Mouse (Mus musculus) forebrain, embryonic 13.5 days (tissue): ENCODE measurements around the gene Ms4a4a. TPM values are rescaled to one million over a fixed set of nuclear protein-coding genes. Genes with fewer than 3 reads are reported as not detected.

Experiments
- ATAC-seq: fragments of 200-750 bp; cut with Nextera tagmentation; 2 replicates; pipeline ENCODE4 v1.8.0; 2017
- H3K27ac ChIP-seq: fragments of 300-500 bp; sonication (generic); 2 replicates; pipeline ENCODE4 v1.5.1; 2015; ENCODE audit warnings: inconsistent platforms, mild to moderate bottlenecking, moderate library complexity
- H3K27me3 ChIP-seq: fragments of 300-500 bp; sonication (generic); 2 replicates; pipeline ENCODE4 v1.6.1; 2015; ENCODE audit warnings: mild to moderate bottlenecking, inconsistent platforms
- H3K36me3 ChIP-seq: fragments of 300-500 bp; sonication (generic); 2 replicates; pipeline ENCODE4 v1.6.1; 2015; ENCODE audit warnings: mild to moderate bottlenecking, inconsistent platforms; ENCODE audit not compliant: poor library complexity, severe bottlenecking
- H3K4me1 ChIP-seq: fragments of 300-500 bp; sonication (generic); 2 replicates; pipeline ENCODE4 v1.6.1; 2015; ENCODE audit warnings: inconsistent platforms
- H3K4me2 ChIP-seq: fragments of 300-500 bp; sonication (generic); 2 replicates; pipeline ENCODE4 v1.6.1; 2015; ENCODE audit warnings: inconsistent platforms, mild to moderate bottlenecking, moderate library complexity
- H3K4me3 ChIP-seq: fragments of 300-500 bp; sonication (generic); 2 replicates; pipeline ENCODE4 v1.5.1; 2015; ENCODE audit warnings: mild to moderate bottlenecking, inconsistent platforms
- H3K9ac ChIP-seq: fragments of 300-500 bp; sonication (generic); 2 replicates; pipeline ENCODE4 v1.6.1; 2015; ENCODE audit warnings: mild to moderate bottlenecking, inconsistent platforms
- H3K9me3 ChIP-seq: fragments of 300-500 bp; sonication (generic); replicated peaks from 2 replicates; pipeline ENCODE4 v1.6.1; 2016; ENCODE audit warnings: inconsistent platforms
- WGBS: fragments of 180-500 bp; shearing (Covaris S2); methylation state at CpG from one replicate; pipeline ENCODE4 v1.1.7; 2015; 5-methylcytosine and 5-hydroxymethylcytosine counted together
- polyA plus RNA-seq: library from polyadenylated mRNA; unstranded; fragments of >200 nt; fragmentation: Nextera tagmentation; extraction: Ambion mirVana; gene quantifications from 2 replicates; pipeline ENCODE4 v1.2.1, GENCODE M21; 2015

Ms4a4a gene
- polyA plus RNA-seq: 0.54 and 0.65 TPM in 2 replicates

- ATAC-seq: no peak
- Histone ChIP-seq H3K4me1 (no peaks in the 10 kb centered on the region), H3K9ac (no peak within 1 kb of the TSS), H3K36me3 (no peaks in the 10 kb centered on the region), H3K27ac (no peak within 1 kb of the TSS), H3K4me2 (no peak within 1 kb of the TSS), H3K4me3 (no peak within 1 kb of the TSS), H3K9me3 (no peaks in the 10 kb centered on the region), H3K27me3 (no peaks in the 10 kb centered on the region)
- WGBS: 80% methylated on average over 2 of the region's 2 CpGs
Observed at GRCm38 (mm10) chr19:11375273-11375672, at the start of gene Ms4a4a. TSS of gene Ms4a4a (plus strand) at chr19:11375523.

GRCm38 (mm10) chr19:11335932-11336331 is 39.4 kb upstream of the Ms4a4a start, which contains the start of gene Ms4a7:
TSS of gene Ms4a7 (minus strand) at chr19:11336146.
- 86% methylated on average over 6 of the region's 6 CpGs for WGBS
- no peak within 1 kb of the TSS for H3K27ac ChIP-seq
- H3K9ac ChIP-seq: no peak within 1 kb of the TSS
- H3K4me1 ChIP-seq: no peaks in the 10 kb centered on the region
- H3K27me3 ChIP-seq: no peaks in the 10 kb centered on the region
- no peaks in the 10 kb centered on the region; the same call in 1 of the 2 replicates for H3K9me3 ChIP-seq
- H3K4me2 ChIP-seq: no peak within 1 kb of the TSS
- H3K4me3 ChIP-seq: no peak within 1 kb of the TSS
- no peak for ATAC-seq
- H3K36me3 ChIP-seq: no peaks in the 10 kb centered on the region

- H3K4me1 ChIP-seq: no peaks in the 10 kb centered on the region
- H3K4me2 ChIP-seq: no peak overlapping the region
- H3K9me3 ChIP-seq: no peaks in the 10 kb centered on the region; the same call in 1 of the 2 replicates
- no peak overlapping the region for H3K4me3 ChIP-seq
- no peaks in the 10 kb centered on the region for H3K36me3 ChIP-seq
- no peak for ATAC-seq
- no peaks in the 10 kb centered on the region for H3K27me3 ChIP-seq
- H3K9ac ChIP-seq: no peak overlapping the region
- H3K27ac ChIP-seq: no peak overlapping the region
Observed at GRCm38 (mm10) chr19:11343147-11343546, 32.2 kb upstream of the Ms4a4a start.

DNA sequence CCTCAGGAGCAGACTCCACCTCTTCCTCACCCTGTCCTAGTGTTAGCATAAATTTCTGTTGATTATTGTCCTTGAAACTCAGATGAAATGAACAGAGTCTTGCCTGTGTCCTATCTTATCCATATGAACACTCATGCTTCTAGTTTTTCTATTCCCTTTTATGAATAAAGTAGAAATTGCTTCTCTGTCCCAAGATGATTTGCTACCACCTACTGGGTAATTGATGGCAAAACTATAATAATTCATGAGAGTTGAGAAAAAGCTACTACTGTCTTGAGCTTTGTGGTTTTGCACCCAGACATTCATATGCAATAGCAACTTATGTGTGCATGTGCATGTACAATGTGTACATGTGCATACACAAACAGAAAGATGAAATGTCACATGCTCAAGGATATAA is 31.3 kb upstream of the Ms4a4a start:
- no peak overlapping the region for H3K4me2 ChIP-seq
- H3K4me3 ChIP-seq: no peak overlapping the region
- H3K36me3 ChIP-seq: no peaks in the 10 kb centered on the region

DNA sequence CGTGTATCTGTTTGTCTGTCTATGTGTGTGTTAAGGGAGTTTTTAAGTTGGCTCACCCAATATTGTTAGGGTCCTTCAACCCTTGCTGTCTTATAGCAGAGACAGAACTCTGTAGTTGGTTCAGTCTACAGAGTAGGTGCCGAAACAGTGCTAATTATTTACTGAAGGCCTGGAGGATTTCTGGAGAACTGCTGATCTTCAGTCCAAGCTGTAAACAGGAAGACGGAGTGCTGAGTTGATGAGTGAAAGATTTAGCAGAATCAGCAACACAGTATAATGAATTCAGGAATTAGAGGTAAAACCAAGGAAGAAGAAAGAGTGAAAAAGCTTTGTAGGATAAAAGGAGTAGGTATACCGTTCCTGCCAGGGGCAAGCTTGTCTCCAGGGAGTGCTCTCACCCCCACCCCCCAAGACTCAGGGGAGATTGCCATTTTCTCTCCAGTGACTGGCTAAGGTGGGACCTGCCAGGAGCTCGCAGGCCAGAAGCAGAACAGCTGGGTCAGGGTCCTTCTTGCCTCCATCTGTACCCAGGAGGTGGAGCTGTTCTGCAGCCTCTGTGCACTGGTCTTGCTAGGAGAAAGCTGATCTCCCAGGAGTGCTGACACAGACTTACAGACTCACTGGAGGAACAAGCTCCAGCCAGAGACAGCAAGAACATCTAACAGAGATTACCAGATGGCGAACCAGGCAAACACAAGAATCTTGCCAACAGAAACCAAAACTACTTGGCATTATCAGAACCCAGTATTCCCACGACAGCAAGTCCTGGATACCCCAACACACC is 25.4 kb upstream of the Ms4a4a start:
- no peak overlapping the region for H3K4me3 ChIP-seq
- no peaks in the 10 kb centered on the region for H3K27me3 ChIP-seq
- WGBS: 68% methylated on average over 7 of the region's 7 CpGs
- H3K9me3 ChIP-seq: no peaks in the 10 kb centered on the region
- no peak overlapping the region for H3K9ac ChIP-seq
- ATAC-seq: no peak
- H3K27ac ChIP-seq: no peak overlapping the region
- no peaks in the 10 kb centered on the region for H3K4me1 ChIP-seq
- no peak overlapping the region for H3K4me2 ChIP-seq
- H3K36me3 ChIP-seq: no peaks in the 10 kb centered on the region

More for the DNA sequence above, 31.3 kb upstream of the Ms4a4a start:
- Histone ChIP-seq H3K9ac (no peak overlapping the region), H3K4me1 (no peaks in the 10 kb centered on the region), H3K27me3 (no peaks in the 10 kb centered on the region), H3K9me3 (no peaks in the 10 kb centered on the region; the same call in 1 of the 2 replicates), H3K27ac (no peak overlapping the region)
- no peak for ATAC-seq

DNA sequence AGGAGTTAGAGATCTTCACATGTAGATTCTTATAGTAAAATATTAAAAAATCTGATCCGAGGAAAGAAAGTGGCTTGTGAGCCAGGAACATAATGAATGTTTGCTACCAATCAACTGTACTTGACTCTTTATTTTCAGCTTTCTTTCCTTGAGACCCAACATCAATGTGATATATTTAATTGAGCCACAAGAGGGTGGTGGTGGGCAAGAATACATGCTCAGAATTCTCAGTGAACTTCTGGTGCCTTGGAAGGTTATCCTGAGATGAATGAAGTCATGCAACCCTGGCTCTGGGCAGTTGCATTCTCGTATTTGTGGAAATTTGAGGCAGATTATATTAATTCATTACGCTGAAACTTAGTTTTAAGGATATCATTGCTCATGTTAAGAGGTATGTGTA is 23.4 kb upstream of the Ms4a4a start:
- H3K27ac ChIP-seq: no peak overlapping the region
- no peaks in the 10 kb centered on the region for H3K27me3 ChIP-seq
- no peaks in the 10 kb centered on the region for H3K36me3 ChIP-seq
- H3K9ac ChIP-seq: no peak overlapping the region
- no peaks in the 10 kb centered on the region for H3K4me1 ChIP-seq
- no peak overlapping the region for H3K4me2 ChIP-seq
- 57% methylated on average over 3 of the region's 3 CpGs for WGBS
- ATAC-seq: no peak
- H3K4me3 ChIP-seq: no peak overlapping the region
- H3K9me3 ChIP-seq: no peaks in the 10 kb centered on the region

- Histone ChIP-seq H3K9me3 (no peaks in the 10 kb centered on the region), H3K4me2 (no peak overlapping the region), H3K27ac (no peak overlapping the region), H3K4me3 (no peak overlapping the region), H3K9ac (no peak overlapping the region), H3K4me1 (no peaks in the 10 kb centered on the region), H3K36me3 (no peaks in the 10 kb centered on the region), H3K27me3 (no peaks in the 10 kb centered on the region)
- 91% methylated on average over 7 of the region's 7 CpGs for WGBS
- no peak for ATAC-seq
Observed at GRCm38 (mm10) chr19:11355730-11356129, 19.6 kb upstream of the Ms4a4a start.

- no peaks in the 10 kb centered on the region for H3K9me3 ChIP-seq
- no peak overlapping the region for H3K27ac ChIP-seq
- H3K4me1 ChIP-seq: no peaks in the 10 kb centered on the region
- H3K4me2 ChIP-seq: no peak overlapping the region
- WGBS: 74% methylated on average over 3 of the region's 3 CpGs
- no peak overlapping the region for H3K4me3 ChIP-seq
- no peak for ATAC-seq
- H3K9ac ChIP-seq: no peak overlapping the region
- H3K27me3 ChIP-seq: no peaks in the 10 kb centered on the region
- H3K36me3 ChIP-seq: no peaks in the 10 kb centered on the region
Observed at GRCm38 (mm10) chr19:11360106-11360505, 15.2 kb upstream of the Ms4a4a start.

GRCm38 (mm10) chr19:11362002-11362401 is 13.3 kb upstream of the Ms4a4a start:
- no peak overlapping the region for H3K9ac ChIP-seq
- no peak overlapping the region for H3K4me2 ChIP-seq
- ATAC-seq: no peak
- H3K4me3 ChIP-seq: no peak overlapping the region
- no peaks in the 10 kb centered on the region for H3K4me1 ChIP-seq
- H3K27me3 ChIP-seq: no peaks in the 10 kb centered on the region
- H3K36me3 ChIP-seq: no peaks in the 10 kb centered on the region
- no peak overlapping the region for H3K27ac ChIP-seq
- no peaks in the 10 kb centered on the region for H3K9me3 ChIP-seq

DNA sequence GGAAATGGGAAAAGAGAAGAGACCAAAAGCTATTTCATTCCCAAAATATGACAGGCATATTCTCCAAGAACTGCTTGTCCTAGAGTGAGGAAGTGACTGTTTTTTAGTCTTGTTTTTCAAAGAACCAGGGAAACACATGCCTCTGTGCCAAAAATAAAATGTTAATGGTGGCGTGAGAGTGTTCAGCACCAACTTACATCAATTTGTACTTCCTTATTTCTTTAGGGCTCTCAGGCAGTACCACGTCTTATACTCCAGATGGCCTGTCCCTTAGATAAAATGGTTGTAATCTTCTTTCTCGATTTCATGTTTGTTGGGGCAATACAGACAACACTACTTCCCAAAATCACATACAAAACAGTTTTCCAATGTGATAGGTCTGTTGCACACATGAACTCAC is 7.0 kb upstream of the Ms4a4a start:
- no peak for ATAC-seq
- WGBS: 85% methylated on average over 3 of the region's 3 CpGs
- no peak overlapping the region for H3K4me3 ChIP-seq
- H3K4me1 ChIP-seq: no peaks in the 10 kb centered on the region
- H3K36me3 ChIP-seq: no peaks in the 10 kb centered on the region
- H3K27ac ChIP-seq: no peak overlapping the region
- no peaks in the 10 kb centered on the region for H3K27me3 ChIP-seq
- H3K9me3 ChIP-seq: no peaks in the 10 kb centered on the region
- no peak overlapping the region for H3K9ac ChIP-seq
- no peak overlapping the region for H3K4me2 ChIP-seq

GRCm38 (mm10) chr19:11371181-11371580 is 4.1 kb upstream of the Ms4a4a start:
- Histone ChIP-seq H3K4me3 (no peak overlapping the region), H3K9ac (no peak overlapping the region), H3K27me3 (no peaks in the 10 kb centered on the region), H3K27ac (no peak overlapping the region), H3K9me3 (no peaks in the 10 kb centered on the region), H3K36me3 (no peaks in the 10 kb centered on the region), H3K4me2 (no peak overlapping the region), H3K4me1 (no peaks in the 10 kb centered on the region)
- ATAC-seq: no peak

DNA sequence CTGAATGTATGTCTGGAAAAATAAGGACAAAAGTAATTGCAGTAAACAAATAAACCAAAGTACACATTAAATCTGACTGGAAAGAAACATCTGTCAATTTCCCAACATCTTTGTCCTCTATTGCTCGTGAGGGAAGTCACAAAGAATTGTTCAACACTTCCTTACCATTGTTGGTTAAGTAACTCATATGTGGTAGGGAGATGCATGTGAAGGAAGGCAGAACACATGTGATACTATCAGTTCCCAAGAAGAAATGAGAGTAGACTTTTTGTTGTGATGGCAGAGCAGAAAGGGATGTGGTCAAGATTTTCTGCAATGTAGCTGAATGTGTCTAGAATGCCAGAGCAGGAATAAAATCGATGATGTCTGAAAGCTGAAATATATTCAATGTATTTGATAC is 1.1 kb downstream of the Ms4a4a start:
- no peaks in the 10 kb centered on the region for H3K9me3 ChIP-seq

DNA sequence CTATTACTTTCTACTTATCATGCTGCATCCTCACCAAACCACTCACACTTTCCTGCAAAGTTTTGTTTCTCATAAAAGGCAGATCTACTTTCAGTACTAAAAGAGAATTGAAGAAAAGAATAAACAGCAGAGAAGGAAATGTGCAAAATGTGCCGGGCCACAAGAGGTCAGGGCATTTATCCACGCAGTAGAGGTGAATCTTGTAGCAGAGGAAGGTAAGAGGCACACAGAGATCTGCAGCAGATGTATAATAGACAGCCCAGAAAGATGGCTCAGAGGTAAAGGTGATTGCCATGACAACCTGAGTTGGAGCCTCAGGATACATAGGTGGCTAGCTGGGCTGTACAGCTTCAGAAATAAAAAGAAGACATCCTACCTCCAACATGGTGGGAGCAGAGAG is 11.8 kb downstream of the Ms4a4a start:
- no peaks in the 10 kb centered on the region for H3K4me1 ChIP-seq
- no peaks in the 10 kb centered on the region for H3K9me3 ChIP-seq
- no peak overlapping the region for H3K4me3 ChIP-seq
- 80% methylated on average over 2 of the region's 2 CpGs for WGBS
- H3K27ac ChIP-seq: no peak overlapping the region
- no peaks in the 10 kb centered on the region for H3K27me3 ChIP-seq
- no peaks in the 10 kb centered on the region for H3K36me3 ChIP-seq
- no peak overlapping the region for H3K4me2 ChIP-seq
- ATAC-seq: no peak
- no peak overlapping the region for H3K9ac ChIP-seq

More for the DNA sequence above, 1.1 kb downstream of the Ms4a4a start:
- Histone ChIP-seq H3K27me3 (no peaks in the 10 kb centered on the region), H3K4me1 (no peaks in the 10 kb centered on the region), H3K4me2 (no peak overlapping the region), H3K9ac (no peak overlapping the region), H3K27ac (no peak overlapping the region), H3K4me3 (no peak overlapping the region), H3K36me3 (no peaks in the 10 kb centered on the region)
- ATAC-seq: no peak
- WGBS: 85% methylated on average over 2 of the region's 2 CpGs
